Mouse (Mus musculus): ENCODE data around the gene Ptprf.

- TF ChIP-seq POLR2A (IDR thresholded peaks at IDR 0.05; ENCODE audit: borderline replicate concordance, control insufficient read depth, low read depth, low read length): peak; percentile 66; the same call in 1 of the 2 replicates
- no peak for TF ChIP-seq CTCF (IDR thresholded peaks at IDR 0.05; ENCODE audit: control insufficient read depth, insufficient read depth, low read length)
These were observed 111.5 kb downstream of the Ptprf start, which contains the start of gene Kdm4a for GRCm38 (mm10) chr4:118179467-118180300.

Data from bone marrow, adult 2 months (tissue).